Mouse (Mus musculus) midbrain, embryonic 13.5 days (tissue): ENCODE results near the gene Slc6a5. TPM values are rescaled to one million over a fixed set of nuclear protein-coding genes. Genes with fewer than 3 reads are reported as not detected.

Source experiments
- ATAC-seq: fragments of 200-750 bp; cut with Nextera tagmentation; 2 replicates; pipeline ENCODE4 v1.8.0; 2017; ENCODE audit warnings: mild to moderate bottlenecking, moderate TSS enrichment, moderate library complexity
- H3K27ac ChIP-seq: fragments of 300-500 bp; sonication (generic); 2 replicates; pipeline ENCODE4 v1.5.1; 2015; ENCODE audit warnings: inconsistent platforms, mild to moderate bottlenecking, moderate library complexity
- H3K27me3 ChIP-seq: fragments of 300-500 bp; sonication (generic); 2 replicates; pipeline ENCODE4 v1.6.1; 2015; ENCODE audit warnings: mild to moderate bottlenecking, inconsistent platforms
- H3K36me3 ChIP-seq: fragments of 300-500 bp; sonication (generic); 2 replicates; pipeline ENCODE4 v1.6.1; 2015; ENCODE audit warnings: mild to moderate bottlenecking, inconsistent platforms
- H3K4me1 ChIP-seq: fragments of 300-500 bp; sonication (generic); replicated peaks from 2 replicates; pipeline ENCODE4 v1.6.1; 2015; ENCODE audit warnings: inconsistent platforms
- H3K4me2 ChIP-seq: fragments of 300-500 bp; sonication (generic); replicated peaks from 2 replicates; pipeline ENCODE4 v1.6.1; 2015; ENCODE audit warnings: moderate library complexity, mild to moderate bottlenecking, inconsistent platforms
- H3K4me3 ChIP-seq: fragments of 300-500 bp; sonication (generic); replicated peaks from 2 replicates; pipeline ENCODE4 v1.5.1; 2015; ENCODE audit warnings: mild to moderate bottlenecking, inconsistent platforms
- H3K9ac ChIP-seq: fragments of 300-500 bp; sonication (generic); replicated peaks from 2 replicates; pipeline ENCODE4 v1.6.1; 2015; ENCODE audit warnings: mild to moderate bottlenecking, inconsistent platforms
- H3K9me3 ChIP-seq: fragments of 300-500 bp; sonication (generic); 2 replicates; pipeline ENCODE4 v1.6.1; 2016; ENCODE audit warnings: mild to moderate bottlenecking, inconsistent platforms
- WGBS: fragments of 180-500 bp; shearing (Covaris S2); methylation state at CpG from one replicate; pipeline ENCODE4 v1.1.7; 2015; 5-methylcytosine and 5-hydroxymethylcytosine counted together
- polyA plus RNA-seq: library from polyadenylated mRNA; unstranded; fragments of >200 nt; fragmentation: Nextera tagmentation; extraction: Ambion mirVana; gene quantifications from 2 replicates; pipeline ENCODE4 v1.2.1, GENCODE M21; 2015

The Slc6a5 gene
- polyA plus RNA-seq, 1 experiment from 2014 or later: 0.32 TPM

- H3K4me2 ChIP-seq: no peak overlapping the region
- H3K9ac ChIP-seq: no peak overlapping the region
- no peak for ATAC-seq
- H3K27me3 ChIP-seq: peaks cover 4% of the 10 kb centered on the region; the same call in 1 of the 2 replicates
- WGBS: 87% methylated on average over 6 of the region's 6 CpGs
- H3K4me1 ChIP-seq: no peaks in the 10 kb centered on the region
- H3K27ac ChIP-seq: no peak overlapping the region
- H3K36me3 ChIP-seq: no peaks in the 10 kb centered on the region
- H3K4me3 ChIP-seq: no peak overlapping the region
- no peaks in the 10 kb centered on the region for H3K9me3 ChIP-seq
Observed at GRCm38 (mm10) chr7:49895296-49895695, 14.7 kb upstream of the Slc6a5 start.

GRCm38 (mm10) chr7:49902003-49902552 is 7.9 kb upstream of the Slc6a5 start:
- H3K36me3 ChIP-seq: no peaks in the 10 kb centered on the region
- no peak for ATAC-seq
- H3K27me3 ChIP-seq: peaks cover 57% of the 10 kb centered on the region

GRCm38 (mm10) chr7:49907191-49908171 is 2.5 kb upstream of the Slc6a5 start:
- Histone ChIP-seq H3K9ac (no peak overlapping the region), H3K36me3 (no peaks in the 10 kb centered on the region), H3K4me3 (0 out of 2 replicates have a peak overlapping the region, but pooled peaks have one; percentile 12), H3K27ac (no peak overlapping the region), H3K27me3 (peaks cover 94% of the 10 kb centered on the region), H3K4me1 (peaks cover 27% of the 10 kb centered on the region), H3K9me3 (no peaks in the 10 kb centered on the region), H3K4me2 (peak overlapping the region; percentile 5)
- 0 out of 2 replicates have a peak, but pooled peaks have one; percentile 32 for ATAC-seq
- 2% methylated on average over 28 of the region's 28 CpGs for WGBS

More at GRCm38 (mm10) chr7:49902003-49902552, 7.9 kb upstream of the Slc6a5 start:
- Histone ChIP-seq H3K9ac (no peak overlapping the region), H3K4me2 (no peak overlapping the region), H3K4me1 (0 out of 2 replicates have a peak, but pooled peaks cover 4% of the 10 kb centered on the region), H3K9me3 (no peaks in the 10 kb centered on the region), H3K27ac (no peak overlapping the region), H3K4me3 (no peak overlapping the region)
- WGBS: 37% methylated on average over 9 of the region's 9 CpGs

- peak overlapping the region; percentile 25 for H3K4me2 ChIP-seq
- WGBS: under 1% methylated on average over 24 of the region's 24 CpGs
- H3K36me3 ChIP-seq: no peaks in the 10 kb centered on the region
- H3K4me3 ChIP-seq: peak overlapping the region; percentile 12; the same call in 1 of the 2 replicates
- H3K27me3 ChIP-seq: peaks cover 99% of the 10 kb centered on the region
- H3K9ac ChIP-seq: no peak overlapping the region
- no peaks in the 10 kb centered on the region for H3K9me3 ChIP-seq
- H3K27ac ChIP-seq: no peak overlapping the region
- H3K4me1 ChIP-seq: peaks cover 27% of the 10 kb centered on the region
- ATAC-seq: peak; percentile 38
Observed at GRCm38 (mm10) chr7:49908181-49908855, 1.6 kb upstream of the Slc6a5 start.

- peak overlapping the region; percentile 25 for H3K4me2 ChIP-seq
- no peak overlapping the region; the same call in 1 of the 2 replicates for H3K4me3 ChIP-seq
- ATAC-seq: peak; percentile 34
- H3K4me1 ChIP-seq: peaks cover 27% of the 10 kb centered on the region
- no peak overlapping the region for H3K9ac ChIP-seq
- WGBS: under 1% methylated on average over 26 of the region's 26 CpGs
- H3K27me3 ChIP-seq: peaks cover 99% of the 10 kb centered on the region
- H3K36me3 ChIP-seq: no peaks in the 10 kb centered on the region
- H3K27ac ChIP-seq: no peak overlapping the region
- no peaks in the 10 kb centered on the region for H3K9me3 ChIP-seq
Observed at GRCm38 (mm10) chr7:49908990-49909411, 945 bp upstream of the Slc6a5 start.

GRCm38 (mm10) chr7:49910361-49910760 is 415 bp downstream of the Slc6a5 start:
- under 1% methylated on average over 16 of the region's 16 CpGs for WGBS
- Histone ChIP-seq H3K4me2 (no peak overlapping the region), H3K27ac (no peak overlapping the region)

GRCm38 (mm10) chr7:49911147-49911946 is 1.4 kb downstream of the Slc6a5 start:
- Histone ChIP-seq H3K9ac (no peak overlapping the region), H3K9me3 (no peaks in the 10 kb centered on the region), H3K4me3 (peak overlapping the region; percentile 21), H3K4me2 (peak overlapping the region; percentile 34), H3K4me1 (peaks cover 33% of the 10 kb centered on the region), H3K36me3 (no peaks in the 10 kb centered on the region), H3K27ac (no peak overlapping the region), H3K27me3 (peaks cover 99% of the 10 kb centered on the region)
- WGBS: 3% methylated on average over 23 of the region's 23 CpGs
- ATAC-seq: no peak

More at GRCm38 (mm10) chr7:49910361-49910760, 415 bp downstream of the Slc6a5 start:
- H3K27me3 ChIP-seq: peaks cover 99% of the 10 kb centered on the region
- H3K9ac ChIP-seq: no peak overlapping the region
- ATAC-seq: no peak
- H3K36me3 ChIP-seq: no peaks in the 10 kb centered on the region
- no peak overlapping the region for H3K4me3 ChIP-seq
- peaks cover 27% of the 10 kb centered on the region for H3K4me1 ChIP-seq
- no peaks in the 10 kb centered on the region for H3K9me3 ChIP-seq

- Histone ChIP-seq H3K4me3 (peak overlapping the region; percentile 21), H3K4me1 (peaks cover 33% of the 10 kb centered on the region), H3K4me2 (peak overlapping the region; percentile 34), H3K9ac (no peak overlapping the region), H3K36me3 (no peaks in the 10 kb centered on the region), H3K9me3 (no peaks in the 10 kb centered on the region), H3K27me3 (peaks cover 99% of the 10 kb centered on the region), H3K27ac (no peak overlapping the region)
- under 1% methylated on average over 26 of the region's 26 CpGs for WGBS
- ATAC-seq: no peak
Observed at GRCm38 (mm10) chr7:49911947-49912262, 2.0 kb downstream of the Slc6a5 start.

- H3K4me2 ChIP-seq: no peak overlapping the region
- no peaks in the 10 kb centered on the region for H3K9me3 ChIP-seq
- no peak for ATAC-seq
- 1% methylated on average over 4 of the region's 4 CpGs for WGBS
- H3K36me3 ChIP-seq: no peaks in the 10 kb centered on the region
- H3K9ac ChIP-seq: no peak overlapping the region
- H3K27me3 ChIP-seq: peaks cover 99% of the 10 kb centered on the region
- peaks cover 25% of the 10 kb centered on the region for H3K4me1 ChIP-seq
- no peak overlapping the region for H3K27ac ChIP-seq
- H3K4me3 ChIP-seq: no peak overlapping the region
Observed at GRCm38 (mm10) chr7:49913164-49913563, 3.2 kb downstream of the Slc6a5 start.

GRCm38 (mm10) chr7:49913728-49914328 is 3.9 kb downstream of the Slc6a5 start:
- no peak for ATAC-seq
- H3K9me3 ChIP-seq: no peaks in the 10 kb centered on the region
- no peak overlapping the region for H3K9ac ChIP-seq
- H3K4me2 ChIP-seq: no peak overlapping the region
- 0% methylated on average over 5 of the region's 5 CpGs for WGBS
- peaks cover 19% of the 10 kb centered on the region for H3K4me1 ChIP-seq
- H3K4me3 ChIP-seq: no peak overlapping the region
- H3K36me3 ChIP-seq: no peaks in the 10 kb centered on the region
- H3K27me3 ChIP-seq: peaks cover 99% of the 10 kb centered on the region
- H3K27ac ChIP-seq: no peak overlapping the region

GRCm38 (mm10) chr7:49914946-49915345 is 5.0 kb downstream of the Slc6a5 start:
- H3K4me3 ChIP-seq: no peak overlapping the region
- H3K4me1 ChIP-seq: peaks cover 14% of the 10 kb centered on the region
- H3K9ac ChIP-seq: no peak overlapping the region
- peaks cover 5% of the 10 kb centered on the region; the same call in 1 of the 2 replicates for H3K9me3 ChIP-seq
- no peak for ATAC-seq
- no peaks in the 10 kb centered on the region for H3K36me3 ChIP-seq
- 4% methylated on average over 9 of the region's 9 CpGs for WGBS
- H3K27me3 ChIP-seq: peaks cover 97% of the 10 kb centered on the region
- H3K4me2 ChIP-seq: no peak overlapping the region
- H3K27ac ChIP-seq: no peak overlapping the region
